Mouse (Mus musculus) lung, postnatal 10 days (tissue): Measurements from ENCODE around the gene Duxbl1.
"Not testable (repeated sequence)": the region's sequence is repeated elsewhere in the genome, so short reads cannot be mapped to it uniquely, and the experiment has no call there.

Experiments
- DNase-seq: peaks from one replicate; pipeline ENCODE4 v3.0.0; 2021

Duxbl1 gene

GRCm38 (mm10) chr14:25978371-25979241 lies at the start of gene Duxbl1:
Gene Duxbl1, plus strand, starts transcription at chr14:25978577.
- DNase-seq = not testable (repeated sequence)

GRCm38 (mm10) chr14:25936867-25937630 lies 41.3 kb upstream of the Duxbl1 start:
- DNase-seq = not testable (repeated sequence)

DNA sequence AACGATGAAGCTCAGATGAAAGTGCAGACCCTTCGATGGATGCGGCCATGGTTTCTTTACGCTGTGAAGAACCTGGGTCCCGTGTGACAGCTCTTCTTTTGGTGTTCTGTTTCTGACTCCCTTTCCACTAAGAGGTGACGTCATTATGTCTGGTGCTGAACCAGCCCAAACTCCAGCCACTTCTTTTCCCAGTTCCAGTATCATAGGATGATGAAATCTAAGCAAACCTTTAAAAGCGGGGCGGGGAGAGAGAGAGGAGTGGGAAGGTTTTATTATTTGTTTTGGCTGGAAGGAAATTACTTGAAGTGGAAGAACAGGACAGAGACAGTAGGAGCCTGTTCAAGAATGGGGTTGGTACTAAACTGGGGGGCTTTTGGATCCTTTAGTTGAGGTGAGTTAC lies 40.4 kb upstream of the Duxbl1 start, which contains the start of gene Cphx1:
Gene Cphx1, plus strand, starts transcription at position 301 of the 400 bp plus-strand sequence.
- DNase-seq = not testable (repeated sequence)

- not testable (repeated sequence) for DNase-seq
Observed at GRCm38 (mm10) chr14:25957861-25958260, 20.5 kb upstream of the Duxbl1 start.

DNA sequence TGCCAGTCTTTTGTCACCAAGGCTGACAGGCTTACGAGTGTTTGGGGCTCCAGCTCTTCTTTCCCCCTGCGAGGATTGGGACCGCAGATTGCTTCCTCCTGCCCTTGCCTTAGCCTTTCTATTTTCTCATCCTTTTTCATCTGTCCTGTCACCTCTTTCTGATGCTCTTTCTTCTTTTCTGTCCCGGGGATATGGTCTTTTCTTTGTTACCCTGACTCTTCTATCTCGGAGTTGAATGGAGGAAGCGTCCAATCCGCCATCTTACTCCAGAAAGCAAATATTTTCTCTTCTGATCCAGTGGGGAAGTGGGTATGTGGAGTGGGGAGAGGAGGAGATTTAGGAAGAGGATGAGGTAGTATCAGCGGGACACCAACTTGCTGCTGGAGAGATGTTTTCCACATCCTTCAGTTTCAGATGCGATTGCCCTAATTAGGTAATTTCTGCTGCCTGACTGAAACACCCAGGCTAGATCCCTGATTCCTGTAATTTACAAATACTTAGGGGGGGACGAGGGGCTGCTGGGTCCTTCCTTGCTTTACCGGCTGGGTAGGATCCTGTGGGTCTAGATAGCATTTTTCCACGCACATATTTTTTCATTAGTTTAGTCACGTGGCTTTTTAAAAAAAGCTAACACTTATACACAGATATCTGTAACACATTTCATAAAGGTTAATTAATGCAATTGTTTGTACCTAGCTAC lies 1.0 kb downstream of the Duxbl1 start:
- not testable (repeated sequence) for DNase-seq

GRCm38 (mm10) chr14:25981880-25982279 lies 3.5 kb downstream of the Duxbl1 start:
- peak; percentile 11 for DNase-seq

- DNase-seq = not testable (repeated sequence)
Observed at GRCm38 (mm10) chr14:26007462-26007861, 29.1 kb downstream of the Duxbl1 start.

GRCm38 (mm10) chr14:26016414-26016813 lies 38.0 kb downstream of the Duxbl1 start:
- not testable (repeated sequence) for DNase-seq

DNA sequence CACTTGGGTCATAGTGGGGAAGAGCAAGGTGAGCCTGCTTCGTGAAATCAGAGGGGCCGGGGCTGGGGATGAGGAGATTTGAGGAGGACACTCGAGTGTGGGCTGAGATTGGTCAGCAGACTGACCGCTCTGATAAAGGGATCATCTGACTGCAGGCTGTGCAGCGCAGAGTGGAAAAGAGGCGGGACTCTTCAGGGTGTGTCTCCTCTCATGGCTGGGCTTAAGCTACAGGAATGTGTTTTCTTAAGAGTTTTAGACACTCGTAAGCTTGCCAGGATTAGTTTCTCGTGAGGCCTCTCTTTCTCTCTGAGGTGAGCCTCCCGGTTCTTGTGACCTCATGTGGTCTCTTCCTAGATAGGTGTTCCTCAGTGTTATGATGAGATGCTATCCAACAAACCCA lies 43.2 kb downstream of the Duxbl1 start:
- DNase-seq = not testable (repeated sequence)

DNA sequence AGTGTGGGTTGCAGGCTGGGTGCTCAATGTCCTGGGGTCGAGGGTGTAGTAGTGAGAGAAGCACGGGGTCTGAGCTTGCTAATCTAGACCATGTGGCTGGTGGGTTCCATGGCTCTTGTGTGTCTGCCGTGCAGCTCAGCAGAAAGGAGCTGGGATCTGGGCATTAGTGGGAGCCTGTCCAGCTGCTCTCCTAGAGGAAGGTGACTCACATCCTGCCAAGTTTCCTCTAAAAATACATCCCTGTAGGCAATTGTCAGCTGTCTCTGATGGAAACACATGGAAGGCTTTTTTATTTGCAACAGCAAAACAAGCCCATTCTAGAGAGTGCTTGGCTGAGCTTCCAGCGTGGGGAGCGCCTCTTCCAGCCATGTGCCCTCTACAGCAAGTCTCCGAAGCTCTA lies 44.5 kb downstream of the Duxbl1 start:
- not testable (repeated sequence) for DNase-seq

- DNase-seq = not testable (repeated sequence)
Observed at GRCm38 (mm10) chr14:26025653-26026052, 47.3 kb downstream of the Duxbl1 start.

DNA sequence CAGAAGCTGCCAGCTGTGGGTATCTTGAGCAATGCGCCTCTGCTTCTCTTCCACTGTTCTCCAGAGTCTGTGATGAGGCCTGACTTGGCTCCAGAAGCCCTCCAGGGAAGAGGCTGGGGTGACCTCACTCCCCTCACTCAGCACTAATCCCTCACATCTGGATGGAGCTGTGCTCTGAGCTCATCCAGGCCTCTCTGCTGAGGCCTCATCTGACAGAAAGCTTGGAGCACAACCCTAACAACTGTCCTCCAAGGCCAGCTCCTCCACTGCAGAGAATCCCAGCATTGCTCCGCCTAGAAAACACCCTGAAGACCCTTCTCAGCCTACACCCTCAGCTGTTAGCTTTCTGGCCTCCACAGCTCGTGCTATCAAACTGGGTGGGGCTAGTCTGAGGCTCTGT lies 56.0 kb downstream of the Duxbl1 start:
- not testable (repeated sequence) for DNase-seq

DNA sequence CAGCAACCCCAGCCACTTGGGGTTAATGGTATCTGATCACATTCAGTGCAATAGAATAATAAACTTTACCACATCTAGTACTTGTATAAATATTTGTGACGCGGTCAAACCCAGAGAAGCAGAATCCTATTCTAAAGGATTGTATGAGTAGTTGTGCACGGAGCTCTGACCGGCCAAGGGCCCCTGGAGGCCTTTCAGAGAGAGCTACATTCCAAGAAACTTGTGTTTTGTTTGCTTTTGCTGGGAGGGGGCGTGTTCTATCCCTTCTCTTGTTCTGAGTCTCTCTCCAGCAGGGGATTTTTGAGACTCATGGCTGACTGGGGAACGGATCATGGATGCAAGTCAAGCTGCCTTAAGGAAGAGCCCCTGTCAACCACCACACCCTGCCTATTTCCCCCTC lies 57.1 kb downstream of the Duxbl1 start:
- not testable (repeated sequence) for DNase-seq
